Mouse (Mus musculus) midbrain, postnatal 0 days (tissue): ENCODE measurements at regions not wholly inside any gene's neighbourhood (a gene's known extent, or its start where the extent isn't known, plus 50 kb on each side); places are given as distances from the start of the nearest gene placed in this dataset.

ENCODE experiments used
- ATAC-seq: fragments of 200-750 bp; cut with Nextera tagmentation; 2 replicates; pipeline ENCODE4 v1.8.0; 2017; ENCODE audit warnings: moderate number of reproducible peaks, mild to moderate bottlenecking, moderate TSS enrichment, moderate library complexity; ENCODE audit not compliant: low FRiP score
- DNase-seq: peaks from one replicate; pipeline ENCODE4 v3.0.0-alpha.2; 2015; ENCODE audit warnings: low spot score
- H3K27ac ChIP-seq: fragments of 300-500 bp; sonication (generic); 2 replicates; pipeline ENCODE4 v1.5.1; 2014; ENCODE audit warnings: low read depth, mild to moderate bottlenecking, low read length, mixed read lengths
- H3K27me3 ChIP-seq: fragments of 300-500 bp; sonication (generic); 2 replicates; pipeline ENCODE4 v1.6.1; 2014; ENCODE audit warnings: low read length, control low read depth, mixed read lengths; ENCODE audit not compliant: insufficient read depth
- H3K36me3 ChIP-seq: fragments of 300-500 bp; sonication (generic); 2 replicates; pipeline ENCODE4 v1.6.1; 2014; ENCODE audit warnings: low read length, control low read depth, mixed read lengths; ENCODE audit not compliant: insufficient read depth
- H3K4me1 ChIP-seq: fragments of 300-500 bp; sonication (generic); 2 replicates; pipeline ENCODE4 v1.6.1; 2014; ENCODE audit warnings: mild to moderate bottlenecking, control low read depth, antibody characterized with exemption, low read length, mixed read lengths; ENCODE audit not compliant: insufficient read depth
- H3K4me2 ChIP-seq: fragments of 300-500 bp; sonication (generic); 2 replicates; pipeline ENCODE4 v1.6.1; 2014; ENCODE audit warnings: low read depth, mild to moderate bottlenecking, low read length, mixed read lengths; ENCODE audit not compliant: poor library complexity, severe bottlenecking
- H3K4me3 ChIP-seq: fragments of 300-500 bp; sonication (generic); 2 replicates; pipeline ENCODE4 v1.5.1; 2014; ENCODE audit warnings: low read depth, mild to moderate bottlenecking, low read length, moderate library complexity
- H3K9ac ChIP-seq: fragments of 300-500 bp; sonication (generic); replicated peaks from 2 replicates; pipeline ENCODE4 v1.6.1; 2014; ENCODE audit warnings: mild to moderate bottlenecking, low read length, moderate library complexity, mixed read lengths; ENCODE audit not compliant: poor library complexity, severe bottlenecking
- H3K9me3 ChIP-seq: fragments of 300-500 bp; sonication (generic); 2 replicates; pipeline ENCODE4 v1.6.1; 2016; ENCODE audit warnings: low read length, control low read depth
- CTCF ChIP-seq: IDR thresholded peaks from 2 replicates; pipeline ENCODE4 v1.5.1; 2016; ENCODE audit warnings: antibody characterized with exemption, mild to moderate bottlenecking
- WGBS: fragments of 180-500 bp; shearing (Covaris S2); extraction: QIAGEN DNeasy Blood & Tissue Kit; methylation state at CpG from one replicate; pipeline ENCODE4 v1.1.7; 2014; 5-methylcytosine and 5-hydroxymethylcytosine counted together

DNA sequence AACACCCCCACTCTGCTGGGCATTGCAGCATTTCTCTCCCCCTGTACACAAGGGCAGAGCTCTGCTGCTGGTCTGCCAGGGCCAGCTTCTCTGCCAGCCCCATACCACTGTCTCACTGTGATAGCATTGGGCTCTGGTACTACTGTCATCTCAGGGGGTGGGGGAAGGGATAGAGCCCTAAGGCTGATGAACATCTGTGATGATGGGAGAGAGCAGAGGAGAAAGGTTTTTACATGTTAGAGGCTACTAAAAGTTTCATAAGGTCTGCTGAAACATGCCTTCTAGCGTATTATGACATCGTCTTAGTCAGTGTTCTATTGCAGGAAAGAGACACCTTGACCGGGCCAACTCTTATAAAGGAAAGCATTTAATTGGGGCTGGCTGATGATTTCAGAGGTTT, 176.4 kb upstream of the Gjb5 start:
- ATAC-seq: no peak
- Histone ChIP-seq H3K4me3 (no peak overlapping the region), H3K9ac (no peak overlapping the region), H3K4me2 (no peak overlapping the region), H3K36me3 (no peaks in the 10 kb centered on the region), H3K27ac (no peak overlapping the region), H3K9me3 (no peaks in the 10 kb centered on the region), H3K27me3 (no peaks in the 10 kb centered on the region), H3K4me1 (no peaks in the 10 kb centered on the region)
- DNase-seq: no peak
- 79% methylated on average over 3 of the region's 3 CpGs for WGBS
- TF ChIP-seq CTCF: no peak

DNA sequence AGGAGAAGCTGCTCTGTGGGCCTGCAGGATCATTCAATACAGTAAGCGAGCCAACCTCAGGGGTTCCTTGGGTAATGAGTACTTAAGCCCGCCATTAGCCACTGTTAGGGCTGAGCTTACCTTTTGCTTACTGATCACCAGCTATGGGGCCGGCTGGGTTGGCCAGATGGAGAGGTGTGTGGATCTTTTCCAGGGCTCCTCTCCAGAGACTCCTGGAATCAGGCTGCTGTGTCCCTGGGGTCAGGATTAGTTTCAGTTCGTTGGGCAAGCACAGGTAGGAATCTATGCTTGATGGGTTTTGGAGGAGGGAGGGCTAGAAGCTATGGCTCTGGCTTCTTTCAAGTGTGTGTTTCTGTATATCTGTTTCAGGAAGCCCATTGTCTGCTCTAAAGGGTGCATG, 175.7 kb upstream of the Gjb5 start:
- DNase-seq: no peak
- Histone ChIP-seq H3K36me3 (no peaks in the 10 kb centered on the region), H3K27me3 (no peaks in the 10 kb centered on the region), H3K4me3 (no peak overlapping the region), H3K9me3 (no peaks in the 10 kb centered on the region), H3K4me2 (no peak overlapping the region), H3K4me1 (no peaks in the 10 kb centered on the region), H3K27ac (no peak overlapping the region), H3K9ac (no peak overlapping the region)
- WGBS: 72% methylated on average over 4 of the region's 4 CpGs
- ATAC-seq: no peak
- TF ChIP-seq CTCF: no peak

DNA sequence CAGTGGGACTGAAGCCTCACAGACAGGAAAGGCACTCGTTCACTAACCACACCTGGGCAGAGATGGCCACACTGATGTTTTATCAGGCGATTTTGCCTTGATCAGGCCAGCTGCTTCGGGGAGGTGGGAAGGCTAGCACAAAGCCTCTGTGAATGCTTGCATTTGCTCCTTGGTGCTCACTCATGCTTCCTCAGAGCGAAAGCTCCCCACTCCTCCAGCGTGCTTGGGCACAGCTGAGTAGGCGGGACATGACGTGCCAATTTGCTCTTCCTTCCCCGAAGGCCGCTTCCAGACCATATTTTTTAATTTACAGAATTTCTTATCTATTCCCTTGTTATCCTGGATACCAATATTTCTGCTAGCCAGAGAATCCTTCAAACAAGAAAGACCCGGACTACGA, 172.8 kb upstream of the Gjb5 start:
- TF ChIP-seq CTCF: no peak

DNA sequence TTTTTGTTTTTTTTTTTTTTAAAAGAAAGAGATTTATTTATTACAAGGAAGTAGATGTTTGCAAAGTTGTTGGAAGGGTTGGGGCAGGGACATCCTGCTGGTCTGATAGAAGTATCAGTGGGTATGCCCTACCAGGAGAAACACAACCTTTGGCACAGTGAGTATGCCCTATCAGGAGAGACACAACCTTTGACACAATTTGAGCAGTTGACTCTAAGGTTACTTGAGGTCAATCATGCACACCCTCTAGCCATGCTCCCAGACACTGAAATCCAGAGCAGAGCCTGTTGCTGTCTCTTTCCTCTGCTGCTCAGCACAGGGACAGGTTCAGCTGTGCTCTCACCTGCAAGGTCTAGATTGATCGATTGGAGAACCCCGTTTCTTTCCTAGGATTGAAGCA, 164.2 kb upstream of the Gjb5 start:
- no peaks in the 10 kb centered on the region for H3K4me1 ChIP-seq
- TF ChIP-seq CTCF: no peak
- no peak overlapping the region for H3K4me3 ChIP-seq
- DNase-seq (no peak), ATAC-seq (no peak)
- no peaks in the 10 kb centered on the region for H3K36me3 ChIP-seq
- H3K9ac ChIP-seq: no peak overlapping the region
- H3K9me3 ChIP-seq: no peaks in the 10 kb centered on the region
- no peak overlapping the region for H3K4me2 ChIP-seq
- 78% methylated on average over 2 of the region's 2 CpGs for WGBS
- no peaks in the 10 kb centered on the region for H3K27me3 ChIP-seq
- no peak overlapping the region for H3K27ac ChIP-seq

More for the DNA sequence above, 172.8 kb upstream of the Gjb5 start:
- H3K9ac ChIP-seq: no peak overlapping the region
- no peak for ATAC-seq
- no peaks in the 10 kb centered on the region for H3K9me3 ChIP-seq
- no peaks in the 10 kb centered on the region for H3K4me1 ChIP-seq
- WGBS: 78% methylated on average over 11 of the region's 11 CpGs
- no peak for DNase-seq
- H3K4me2 ChIP-seq: no peak overlapping the region
- no peaks in the 10 kb centered on the region for H3K27me3 ChIP-seq
- no peak overlapping the region for H3K27ac ChIP-seq
- H3K36me3 ChIP-seq: no peaks in the 10 kb centered on the region
- no peak overlapping the region for H3K4me3 ChIP-seq

DNA sequence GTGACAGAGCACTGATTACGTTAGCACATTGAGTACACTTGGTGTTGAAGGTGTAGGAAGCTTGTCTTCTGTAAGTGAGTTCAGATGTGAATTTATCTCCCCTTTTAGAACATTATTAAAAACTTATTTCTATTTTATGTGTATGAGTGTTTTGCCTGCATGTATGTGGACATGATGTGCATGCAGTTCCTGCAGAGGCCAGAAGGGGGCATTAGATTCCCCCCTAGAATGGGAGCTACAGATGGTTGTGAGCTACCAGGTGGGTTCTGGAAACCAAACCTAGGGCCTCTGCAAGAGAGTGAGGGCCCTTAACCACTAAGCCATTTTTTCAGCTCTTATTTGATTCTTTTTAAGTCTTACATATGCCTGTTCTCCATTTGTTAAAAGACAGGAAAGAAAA, 160.0 kb upstream of the Gjb5 start:
- Histone ChIP-seq H3K4me3 (no peak overlapping the region), H3K27me3 (no peaks in the 10 kb centered on the region), H3K9me3 (no peaks in the 10 kb centered on the region), H3K36me3 (no peaks in the 10 kb centered on the region), H3K4me1 (no peaks in the 10 kb centered on the region), H3K9ac (no peak overlapping the region), H3K27ac (no peak overlapping the region), H3K4me2 (no peak overlapping the region)
- no peak for ATAC-seq
- WGBS: 96% methylated on average over 1 of the region's 1 CpGs
- peak; percentile 54 for TF ChIP-seq CTCF
- DNase-seq: no peak

DNA sequence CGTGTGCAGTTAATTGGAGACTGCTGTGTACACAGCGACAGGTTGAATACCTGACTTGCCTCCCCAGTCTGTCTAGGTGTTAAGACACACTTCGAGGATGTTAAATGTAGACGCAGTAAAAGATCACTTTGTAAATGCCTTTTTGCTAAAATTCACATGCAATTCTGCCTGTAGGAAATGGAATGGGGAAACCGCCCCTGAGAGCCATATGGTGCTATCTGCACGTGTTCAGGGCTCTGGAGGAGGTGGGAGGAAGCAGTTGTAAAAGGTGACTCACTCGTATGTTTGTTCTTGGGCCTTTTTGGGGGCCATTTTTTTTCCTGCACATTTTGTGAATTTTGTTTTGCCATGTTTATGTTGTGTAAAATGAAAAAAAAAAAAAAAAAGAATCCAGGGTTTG, 159.6 kb upstream of the Gjb5 start:
- H3K9ac ChIP-seq: no peak overlapping the region
- H3K27ac ChIP-seq: no peak overlapping the region
- no peaks in the 10 kb centered on the region for H3K9me3 ChIP-seq
- no peaks in the 10 kb centered on the region for H3K36me3 ChIP-seq
- no peak overlapping the region for H3K4me3 ChIP-seq
- no peak overlapping the region for H3K4me2 ChIP-seq
- H3K27me3 ChIP-seq: no peaks in the 10 kb centered on the region
- H3K4me1 ChIP-seq: no peaks in the 10 kb centered on the region
- WGBS: 93% methylated on average over 7 of the region's 7 CpGs
- DNase-seq (no peak), ATAC-seq (no peak)
- TF ChIP-seq CTCF: no peak

DNA sequence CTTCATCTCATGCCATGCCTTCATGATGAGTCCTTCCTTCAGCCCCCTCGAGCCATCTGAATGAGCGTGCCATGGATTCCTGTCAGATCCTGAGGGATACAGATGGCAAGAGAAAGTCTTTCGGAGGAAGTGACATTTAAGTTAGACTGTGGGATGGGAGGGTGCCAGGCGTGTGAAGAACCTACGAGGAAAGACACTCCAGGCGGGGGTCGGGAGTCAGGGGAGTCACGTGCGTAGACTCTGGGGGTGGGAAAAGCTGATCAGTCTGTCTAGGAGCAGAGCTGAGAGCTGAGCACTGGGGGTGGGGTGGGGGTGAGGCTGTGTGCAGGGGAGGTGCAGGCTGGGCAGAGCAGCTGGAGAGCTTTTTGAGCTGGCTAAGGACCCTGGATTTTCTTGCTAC, 152.0 kb upstream of the Gjb5 start:
- no peak for ATAC-seq
- Histone ChIP-seq H3K36me3 (no peaks in the 10 kb centered on the region), H3K4me3 (no peak overlapping the region), H3K9ac (no peak overlapping the region), H3K27ac (no peak overlapping the region), H3K4me2 (no peak overlapping the region), H3K4me1 (no peaks in the 10 kb centered on the region), H3K9me3 (no peaks in the 10 kb centered on the region), H3K27me3 (no peaks in the 10 kb centered on the region)
- 84% methylated on average over 9 of the region's 9 CpGs for WGBS
- TF ChIP-seq CTCF: no peak
- DNase-seq: no peak
